Mouse (Mus musculus) gastrocnemius, adult 8-10 months (tissue): ENCODE measurements around the gene Btbd16. TPM values are rescaled to one million over a fixed set of nuclear protein-coding genes. Genes with fewer than 3 reads are reported as not detected.

Source experiments
- DNase-seq, 2 experiments: peaks; one replicate each; pipeline ENCODE4 v3.0.0; 2022; ENCODE audit warnings: low spot score in 2 of 2
- total RNA-seq, 4 experiments: library from RNA; stranded (reverse); gene quantifications; 2 replicates each; pipeline ENCODE4 v1.2.4; 2022

The Btbd16 gene
- total RNA-seq, 4 experiments from 2014 or later, result 0.21 TPM; not detected in 3

DNA sequence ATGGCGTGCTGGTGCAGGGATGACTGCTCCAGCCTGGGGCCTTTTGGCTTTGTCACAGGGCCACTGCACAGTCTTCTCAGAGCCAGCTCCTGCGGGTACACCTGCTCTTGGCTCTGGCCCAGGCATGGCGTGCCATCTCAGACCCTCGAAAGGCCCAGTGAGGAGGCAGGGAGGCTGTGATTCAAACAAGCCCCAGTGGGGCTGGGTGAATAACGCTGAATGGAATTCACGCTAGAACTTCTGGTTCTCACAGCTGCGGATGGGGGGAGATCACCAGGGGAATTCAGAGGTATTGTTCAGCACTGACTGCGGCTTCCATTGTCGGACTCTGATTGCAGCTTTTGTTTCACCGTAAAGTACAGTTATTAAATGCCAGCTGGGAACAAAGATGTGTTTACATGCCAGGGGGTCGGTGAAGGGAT is 86.9 kb downstream of the Btbd16 start:
- no peak for DNase-seq

- DNase-seq, result no peak
Measured at GRCm38 (mm10) chr7:130862501-130862900, 88.6 kb downstream of the Btbd16 start.

DNA sequence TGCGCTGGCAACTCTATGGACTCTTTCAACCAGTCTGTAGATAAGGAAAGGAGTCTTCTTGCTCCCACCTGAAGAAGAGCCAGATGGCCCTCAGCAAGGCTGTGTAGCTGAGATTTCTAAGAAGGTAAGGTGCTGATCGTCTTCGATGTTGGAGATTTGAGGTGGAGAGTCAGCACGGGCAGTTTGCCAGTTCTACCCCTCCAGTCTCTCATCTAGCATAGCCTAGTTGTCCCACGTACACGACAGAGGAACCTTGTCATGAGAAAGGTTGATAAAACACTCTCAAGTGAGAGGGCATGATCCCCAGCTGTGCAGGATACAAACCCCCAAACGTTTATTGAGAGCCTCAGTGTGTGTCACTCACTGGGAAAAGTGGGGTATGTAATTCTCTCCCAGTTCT is 90.8 kb downstream of the Btbd16 start:
- no peak for DNase-seq

- DNase-seq, result peak; percentile 96 to 97
Measured at GRCm38 (mm10) chr7:130865613-130866591, 92.0 kb downstream of the Btbd16 start, which contains the start of gene Plekha1. TSS of gene Plekha1 (plus strand) at chr7:130865756.

DNA sequence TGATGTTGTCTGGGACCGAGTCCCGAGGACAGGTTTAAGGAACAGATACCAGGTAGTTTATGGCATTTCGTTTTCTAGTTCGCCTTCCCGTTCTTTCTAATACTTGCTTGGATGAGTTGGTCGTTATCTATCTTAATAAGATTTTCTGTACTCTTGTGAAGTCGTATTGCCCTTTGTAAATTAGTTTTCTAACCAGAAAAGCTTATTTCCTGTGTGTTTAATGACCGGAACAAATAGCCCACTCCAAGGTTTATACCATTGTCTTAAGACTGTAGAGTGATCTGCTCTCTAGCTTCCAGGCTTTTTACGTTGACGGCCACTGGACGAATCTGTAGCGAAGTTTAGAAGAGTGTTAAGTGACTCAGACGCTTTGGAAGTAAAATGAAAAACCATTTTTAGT is 92.8 kb downstream of the Btbd16 start:
- DNase-seq, result no peak

- no peak for DNase-seq
Measured at GRCm38 (mm10) chr7:130867256-130867655, 93.4 kb downstream of the Btbd16 start.

Other genes with a start within 250 kb of the Btbd16 start
- 10 to 100 TPM; 29.8 to 34.9 (median 31.1) TPM for gene Nsmce4a, start 201.0 kb upstream of the Btbd16 start, total RNA-seq
- gene Tacc2, start 196.6 kb upstream of the Btbd16 start, total RNA-seq, result 100 to 1,000 TPM; 458 to 672 (median 534) TPM
- 10 to 100 TPM; 25.3 to 34.4 (median 28.3) TPM for gene Plekha1, start 91.7 kb downstream of the Btbd16 start, total RNA-seq
- gene Htra1, start 162.0 kb downstream of the Btbd16 start, total RNA-seq, result 10 to 100 TPM; 33.9 to 51.0 (median 36.5) TPM